Mouse (Mus musculus): Measurements from ENCODE around the gene Plod3. TPM values are rescaled to one million over a fixed set of nuclear protein-coding genes. Genes with fewer than 3 reads are reported as not detected.
A peak's percentile ranks its signal among the peaks of the same experiment; 100 is the strongest.
"Not testable (repeated sequence)": the region's sequence is repeated elsewhere in the genome, so short reads cannot be mapped to it uniquely, and the experiment has no call there.

The Plod3 gene
- 10 to 100 TPM; 15.2 to 20.6 TPM for total RNA-seq (2021)
- long read RNA-seq, experiment 1, transcript Plod3-201 (19 exons, 3,280 nt) = major isoform, 26 of 38 reads
- long read RNA-seq, experiment 1, partial matches to known transcripts = 6 of 38 reads
- long read RNA-seq, experiment 1, other reads (novel, unspliced or antisense) = 6 of 38 reads
- long read RNA-seq, experiment 2, transcript Plod3-201 (19 exons, 3,280 nt) = major isoform, 26 of 31 reads
- long read RNA-seq, experiment 2, partial matches to known transcripts = 2 of 31 reads
- long read RNA-seq, experiment 2, other reads (novel, unspliced or antisense) = 3 of 31 reads

GRCm38 (mm10) chr5:136986695-136987137 is at the start of gene Plod3:
Gene Plod3 (plus strand): TSS chr5:136987019.
- intact Hi-C loops (cut with DNase I) = no loop called here

GRCm38 (mm10) chr5:136937621-136938020 is 49.2 kb upstream of the Plod3 start:
- intact Hi-C loops (cut with DNase I) = no loop called here
- H3K27ac ChIP-seq = no peak overlapping the region
- TF ChIP-seq CTCF (IDR thresholded peaks at IDR 0.05) = no peak

More at GRCm38 (mm10) chr5:136986695-136987137, at the start of gene Plod3:
- Histone ChIP-seq H3K4me3 (peak within 1 kb of the TSS; percentile 91), H3K27ac (peak within 1 kb of the TSS; percentile 89)
- TF ChIP-seq CTCF (IDR thresholded peaks at IDR 0.05) = no peak
- peak; percentile 98 for DNase-seq

GRCm38 (mm10) chr5:136939284-136939683 is 47.5 kb upstream of the Plod3 start:
- Histone ChIP-seq H3K4me3 (no peak overlapping the region), H3K27ac (no peak overlapping the region)
- intact Hi-C loops (cut with DNase I) = no loop called here
- peak; percentile 66 for TF ChIP-seq CTCF (IDR thresholded peaks at IDR 0.05)
- DNase-seq = no peak

More at GRCm38 (mm10) chr5:136937621-136938020, 49.2 kb upstream of the Plod3 start:
- H3K4me3 ChIP-seq = no peak overlapping the region
- no peak for DNase-seq

GRCm38 (mm10) chr5:136940029-136940428 is 46.8 kb upstream of the Plod3 start:
- H3K27ac ChIP-seq; H3K4me3 ChIP-seq; intact Hi-C loops (cut with DNase I); DNase-seq: not testable (repeated sequence)

GRCm38 (mm10) chr5:136940845-136941560 is 45.8 kb upstream of the Plod3 start:
- no peak for DNase-seq
- Histone ChIP-seq H3K4me3 (no peak overlapping the region), H3K27ac (no peak overlapping the region)
- intact Hi-C loops (cut with DNase I) = no loop called here
- no peak for TF ChIP-seq CTCF (IDR thresholded peaks at IDR 0.05)

- intact Hi-C loops (cut with DNase I) = no loop called here
- H3K4me3 ChIP-seq = no peak overlapping the region
- no peak overlapping the region for H3K27ac ChIP-seq
- TF ChIP-seq CTCF (IDR thresholded peaks at IDR 0.05) = no peak
- DNase-seq = no peak
Observed at GRCm38 (mm10) chr5:136942781-136943180, 44.0 kb upstream of the Plod3 start.

GRCm38 (mm10) chr5:136943382-136943781 is 43.4 kb upstream of the Plod3 start:
- TF ChIP-seq CTCF (IDR thresholded peaks at IDR 0.05) = no peak
- no peak overlapping the region for H3K4me3 ChIP-seq
- no peak overlapping the region for H3K27ac ChIP-seq
- intact Hi-C loops (cut with DNase I) = no loop called here
- DNase-seq = no peak

- no peak for DNase-seq
- TF ChIP-seq CTCF (IDR thresholded peaks at IDR 0.05) = no peak
- H3K4me3 ChIP-seq = no peak overlapping the region
- intact Hi-C loops (cut with DNase I) = no loop called here
- 0 out of 2 replicates have a peak overlapping the region, but pooled peaks have one; percentile 5 for H3K27ac ChIP-seq
Observed at GRCm38 (mm10) chr5:136945084-136945483, 41.7 kb upstream of the Plod3 start.

GRCm38 (mm10) chr5:136947874-136948273 is 38.9 kb upstream of the Plod3 start:
- intact Hi-C loops (cut with DNase I) = no loop called here
- DNase-seq = no peak
- Histone ChIP-seq H3K27ac (no peak overlapping the region), H3K4me3 (no peak overlapping the region)
- TF ChIP-seq CTCF (IDR thresholded peaks at IDR 0.05) = no peak

GRCm38 (mm10) chr5:136949551-136950336 is 37.1 kb upstream of the Plod3 start:
- intact Hi-C loops (cut with DNase I); DNase-seq; H3K27ac ChIP-seq; H3K4me3 ChIP-seq: not testable (repeated sequence)

GRCm38 (mm10) chr5:136950521-136950920 is 36.3 kb upstream of the Plod3 start:
- Histone ChIP-seq H3K27ac (no peak overlapping the region), H3K4me3 (no peak overlapping the region)
- intact Hi-C loops (cut with DNase I) = no loop called here
- TF ChIP-seq CTCF (IDR thresholded peaks at IDR 0.05) = no peak
- no peak for DNase-seq

GRCm38 (mm10) chr5:136952153-136952552 is 34.7 kb upstream of the Plod3 start:
- no peak for TF ChIP-seq CTCF (IDR thresholded peaks at IDR 0.05)
- H3K4me3 ChIP-seq = no peak overlapping the region
- intact Hi-C loops (cut with DNase I) = no loop called here
- DNase-seq = no peak
- no peak overlapping the region for H3K27ac ChIP-seq

- Histone ChIP-seq H3K27ac (peak within 1 kb of the TSS; percentile 89), H3K4me3 (peak within 1 kb of the TSS; percentile 82)
- no peak for TF ChIP-seq CTCF (IDR thresholded peaks at IDR 0.05)
- DNase-seq = peak; percentile 99
- intact Hi-C loops (cut with DNase I) = no loop called here
Observed at GRCm38 (mm10) chr5:136953015-136953414, 33.8 kb upstream of the Plod3 start, which contains the start of gene Fis1. Gene Fis1 (plus strand): TSS chr5:136953275.

Measured in gastrocnemius, adult 2 months (tissue).